Mouse (Mus musculus) ovary, postnatal 36 days (tissue): Measurements from ENCODE around the gene Sucnr1.
"Not testable (repeated sequence)": the region's sequence is repeated elsewhere in the genome, so short reads cannot be mapped to it uniquely, and the experiment has no call there.

Experiments
- DNase-seq: peaks from one replicate; pipeline ENCODE4 v3.0.0; 2022; ENCODE audit warnings: low spot score, mixed read lengths

Gene Sucnr1

GRCm38 (mm10) chr3:60081648-60082047 lies at the start of gene Sucnr1:
Sucnr1 (plus strand) TSS chr3:60081869.
- DNase-seq: no peak

- DNase-seq: no peak
Observed at GRCm38 (mm10) chr3:60046221-60046913, 35.3 kb upstream of the Sucnr1 start.

- DNase-seq: no peak
Observed at GRCm38 (mm10) chr3:60053231-60053927, 28.3 kb upstream of the Sucnr1 start.

GRCm38 (mm10) chr3:60053931-60054330 lies 27.7 kb upstream of the Sucnr1 start:
- DNase-seq: no peak

GRCm38 (mm10) chr3:60056451-60056850 lies 25.2 kb upstream of the Sucnr1 start:
- DNase-seq: no peak

GRCm38 (mm10) chr3:60057070-60057808 lies 24.4 kb upstream of the Sucnr1 start:
- no peak for DNase-seq

GRCm38 (mm10) chr3:60057809-60058082 lies 23.9 kb upstream of the Sucnr1 start:
- no peak for DNase-seq

GRCm38 (mm10) chr3:60078883-60079415 lies 2.7 kb upstream of the Sucnr1 start:
- no peak for DNase-seq

GRCm38 (mm10) chr3:60080572-60080971 lies 1.1 kb upstream of the Sucnr1 start:
- no peak for DNase-seq

GRCm38 (mm10) chr3:60082746-60083145 lies 1.1 kb downstream of the Sucnr1 start:
- no peak for DNase-seq

- DNase-seq: no peak
Observed at GRCm38 (mm10) chr3:60085729-60086128, 4.1 kb downstream of the Sucnr1 start.

- DNase-seq: no peak
Observed at GRCm38 (mm10) chr3:60091321-60091720, 9.7 kb downstream of the Sucnr1 start.

GRCm38 (mm10) chr3:60094386-60095156 lies 12.9 kb downstream of the Sucnr1 start:
- no peak for DNase-seq

GRCm38 (mm10) chr3:60096941-60097340 lies 15.3 kb downstream of the Sucnr1 start:
- DNase-seq: no peak

- DNase-seq: no peak
Observed at GRCm38 (mm10) chr3:60097485-60097884, 15.8 kb downstream of the Sucnr1 start.

- peak; percentile 4 for DNase-seq
Observed at GRCm38 (mm10) chr3:60098521-60098920, 16.9 kb downstream of the Sucnr1 start.

- DNase-seq: no peak
Observed at GRCm38 (mm10) chr3:60104462-60105109, 22.9 kb downstream of the Sucnr1 start.

- DNase-seq: not testable (repeated sequence)
Observed at GRCm38 (mm10) chr3:60106446-60106845, 24.8 kb downstream of the Sucnr1 start.

- no peak for DNase-seq
Observed at GRCm38 (mm10) chr3:60107736-60108135, 26.1 kb downstream of the Sucnr1 start.

- DNase-seq: no peak
Observed at GRCm38 (mm10) chr3:60108815-60109214, 27.1 kb downstream of the Sucnr1 start.

GRCm38 (mm10) chr3:60111135-60111710 lies 29.6 kb downstream of the Sucnr1 start:
- DNase-seq: no peak
